Mouse (Mus musculus) forebrain, embryonic 10.5 days (tissue): ENCODE measurements around the gene Dhx58. TPM values are rescaled to one million over a fixed set of nuclear protein-coding genes. Genes with fewer than 3 reads are reported as not detected.

ENCODE experiments used
- DNase-seq: peaks from one replicate; pipeline ENCODE4 v3.0.0-alpha.2; 2017; ENCODE audit warnings: low spot score; ENCODE audit errors: extremely low spot score
- H3K27ac ChIP-seq: fragments of 300-500 bp; sonication (generic); 2 replicates; pipeline ENCODE4 v1.5.1; 2016; ENCODE audit warnings: mild to moderate bottlenecking
- H3K27me3 ChIP-seq: fragments of 300-500 bp; sonication (generic); 2 replicates; pipeline ENCODE4 v1.6.1; 2016; ENCODE audit warnings: mild to moderate bottlenecking; ENCODE audit not compliant: poor library complexity, severe bottlenecking
- H3K36me3 ChIP-seq: fragments of 300-500 bp; sonication (generic); replicated peaks from 2 replicates; pipeline ENCODE4 v1.6.1; 2016; ENCODE audit warnings: mild to moderate bottlenecking, moderate library complexity
- H3K4me1 ChIP-seq: fragments of 300-500 bp; sonication (generic); 2 replicates; pipeline ENCODE4 v1.6.1; 2016
- H3K4me3 ChIP-seq: fragments of 300-500 bp; sonication (generic); 2 replicates; pipeline ENCODE4 v1.5.1; 2016; ENCODE audit warnings: mild to moderate bottlenecking, moderate library complexity
- H3K9me3 ChIP-seq: fragments of 300-500 bp; sonication (generic); 2 replicates; pipeline ENCODE4 v1.6.1; 2016; ENCODE audit warnings: mild to moderate bottlenecking, moderate library complexity
- WGBS: fragments of 180-500 bp; shearing (Covaris S2); methylation state at CpG from one replicate; pipeline ENCODE4 v1.1.7; 2016; 5-methylcytosine and 5-hydroxymethylcytosine counted together
- polyA plus RNA-seq: library from polyadenylated mRNA; unstranded; fragments of >200 nt; fragmentation: Nextera tagmentation; extraction: Ambion mirVana; gene quantifications from 2 replicates; pipeline ENCODE4 v1.2.1, GENCODE M21; 2016

Dhx58 gene
- polyA plus RNA-seq, 1 experiment from 2014 or later: 3.8 TPM

DNA sequence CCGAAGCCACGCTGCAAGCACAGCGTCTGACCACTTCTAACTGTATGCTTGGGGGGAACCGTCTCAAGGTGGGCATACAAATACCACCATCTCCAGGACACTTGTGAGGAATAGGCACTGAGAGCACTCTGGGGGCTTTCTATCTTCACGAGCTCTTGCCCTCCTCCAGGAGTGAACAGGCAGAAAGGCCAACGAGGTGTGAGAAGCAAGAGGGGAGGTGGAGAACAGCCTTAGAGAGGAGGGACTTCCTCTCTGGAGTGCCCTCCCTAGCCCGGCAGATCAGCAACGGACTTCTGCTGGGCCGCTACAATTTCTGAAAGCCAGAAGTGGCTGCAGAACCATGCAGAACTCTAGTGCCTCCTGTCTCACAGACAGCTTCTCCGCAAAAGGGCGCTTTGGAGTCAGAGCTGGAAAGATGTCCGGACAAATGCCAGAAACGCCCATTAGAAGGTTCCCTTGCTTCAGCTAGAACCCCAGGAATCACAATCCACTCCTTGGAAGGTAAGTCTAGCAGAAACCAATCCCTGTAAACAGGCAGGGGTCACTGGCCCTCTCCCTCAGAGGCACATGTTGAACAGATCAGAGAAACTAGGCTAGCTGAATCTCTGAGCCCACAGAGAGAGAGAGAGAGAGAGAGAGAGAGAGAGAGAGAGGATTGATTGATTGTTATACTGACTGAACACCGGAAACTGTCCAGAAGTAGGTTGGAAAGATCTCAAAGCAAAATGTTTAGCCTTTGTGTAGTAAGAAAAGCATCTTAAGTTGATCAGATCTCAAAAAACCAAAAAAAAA, 32.1 kb upstream of the Dhx58 start:
- Histone ChIP-seq H3K27ac (no peak overlapping the region), H3K4me3 (peak overlapping the region; percentile 78), H3K27me3 (no peaks in the 10 kb centered on the region), H3K4me1 (peaks cover 28% of the 10 kb centered on the region), H3K9me3 (no peaks in the 10 kb centered on the region), H3K36me3 (peaks cover 24% of the 10 kb centered on the region)
- 81% methylated on average over 14 of the region's 14 CpGs for WGBS
- no peak for DNase-seq

DNA sequence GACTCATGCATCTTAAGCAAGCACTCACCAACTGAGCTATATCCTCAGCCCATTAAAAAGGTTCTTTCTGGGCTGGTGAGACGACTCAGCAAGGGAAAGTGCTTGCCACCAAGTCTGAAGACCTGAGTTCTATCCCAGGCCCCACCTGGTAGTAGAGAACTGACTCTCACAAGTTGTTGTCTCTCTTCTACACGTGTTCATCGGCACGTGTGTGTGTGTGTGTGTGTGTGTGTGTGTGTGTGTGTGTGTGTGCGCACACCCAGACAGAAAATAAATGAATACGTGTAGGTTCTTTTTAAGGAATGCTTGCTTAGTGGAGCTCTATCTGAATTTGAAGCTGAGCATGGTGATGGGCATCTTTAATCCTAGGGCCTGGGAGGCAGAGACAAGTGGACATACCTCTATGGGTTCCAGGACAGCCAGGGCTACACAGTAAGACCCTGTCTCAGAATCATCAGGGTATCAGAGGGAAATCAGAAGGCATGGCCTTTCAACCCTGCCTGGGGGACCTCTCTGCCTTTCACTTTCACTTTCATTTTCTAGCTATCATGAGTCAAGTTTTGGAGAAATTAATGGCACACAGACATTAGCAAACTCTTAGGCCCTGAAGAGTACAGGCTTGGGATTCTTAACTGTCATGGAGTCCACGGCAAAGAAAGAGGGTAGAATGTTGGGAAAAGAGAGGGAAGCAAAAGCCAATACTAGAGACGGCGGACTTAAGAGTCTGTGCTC, 31.2 kb upstream of the Dhx58 start:
- H3K36me3 ChIP-seq: peaks cover 29% of the 10 kb centered on the region
- H3K27ac ChIP-seq: no peak overlapping the region
- WGBS: 92% methylated on average over 9 of the region's 9 CpGs
- DNase-seq: no peak
- peak overlapping the region; percentile 78; the same call in 1 of the 2 replicates for H3K4me3 ChIP-seq
- H3K27me3 ChIP-seq: no peaks in the 10 kb centered on the region
- H3K4me1 ChIP-seq: peaks cover 28% of the 10 kb centered on the region
- H3K9me3 ChIP-seq: no peaks in the 10 kb centered on the region

DNA sequence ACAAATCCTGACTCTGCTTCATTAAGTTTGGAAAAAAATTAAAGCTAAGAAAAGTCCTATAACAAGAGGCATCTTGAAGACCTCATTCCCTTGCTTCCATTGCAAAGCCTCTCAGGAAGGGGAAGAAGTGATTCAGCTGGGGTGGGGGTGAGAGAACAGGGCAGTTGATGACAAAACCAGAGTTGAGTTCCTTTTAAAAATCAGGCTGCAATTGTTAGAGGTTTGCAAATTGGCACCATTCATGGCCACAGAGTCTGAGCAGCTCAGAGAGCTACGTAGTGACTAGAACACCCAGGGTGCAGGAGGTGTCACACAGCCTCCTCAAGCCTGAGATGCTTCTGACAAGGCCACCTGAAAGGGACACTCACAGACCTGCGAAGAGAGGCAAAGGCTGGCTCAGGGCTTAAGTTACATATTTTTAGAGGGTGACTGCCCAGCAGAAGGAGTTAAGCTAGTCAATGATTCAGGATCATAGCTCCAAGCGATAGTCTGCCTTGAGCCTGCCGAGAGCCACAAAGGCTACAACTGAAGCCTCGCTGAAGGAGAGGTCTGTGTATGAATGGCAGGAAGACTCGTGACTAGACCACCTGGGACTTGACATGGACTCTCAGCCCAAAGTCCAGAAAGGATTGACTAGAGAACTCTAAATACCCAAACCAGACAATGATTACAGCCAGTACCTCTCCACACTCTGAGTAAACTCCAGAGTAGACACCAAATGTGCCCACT, 26.6 kb upstream of the Dhx58 start:
- DNase-seq: no peak
- Histone ChIP-seq H3K27me3 (no peaks in the 10 kb centered on the region), H3K4me1 (peaks cover 3% of the 10 kb centered on the region), H3K9me3 (no peaks in the 10 kb centered on the region), H3K27ac (no peak overlapping the region), H3K4me3 (no peak overlapping the region), H3K36me3 (peaks cover 58% of the 10 kb centered on the region)
- 89% methylated on average over 6 of the region's 6 CpGs for WGBS

DNA sequence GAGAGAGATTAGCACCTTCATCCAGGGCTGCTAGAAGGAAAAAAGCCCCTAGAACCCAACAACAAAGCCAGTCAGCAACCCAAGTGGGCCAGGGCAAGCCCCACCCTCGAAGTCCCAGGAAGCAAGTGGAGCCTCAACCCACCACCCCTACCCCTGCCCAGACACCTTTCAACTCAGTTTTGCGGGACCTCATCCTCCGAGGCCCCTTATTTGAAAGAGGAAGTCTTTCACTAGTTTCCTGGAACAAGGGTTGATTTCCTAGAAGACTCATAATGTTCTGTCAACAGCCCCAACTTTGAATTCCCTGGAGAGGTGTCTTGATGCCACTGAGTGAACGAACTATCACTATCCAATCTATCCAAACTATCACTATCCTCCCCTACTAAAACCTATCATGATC, 25.9 kb upstream of the Dhx58 start:
- Histone ChIP-seq H3K27ac (no peak overlapping the region), H3K4me3 (no peak overlapping the region), H3K36me3 (peaks cover 54% of the 10 kb centered on the region), H3K9me3 (no peaks in the 10 kb centered on the region), H3K27me3 (no peaks in the 10 kb centered on the region), H3K4me1 (peaks cover 6% of the 10 kb centered on the region)
- DNase-seq: no peak
- whole genome bisulfite sequencing: 92% methylated on average over 4 of the region's 4 CpGs

DNA sequence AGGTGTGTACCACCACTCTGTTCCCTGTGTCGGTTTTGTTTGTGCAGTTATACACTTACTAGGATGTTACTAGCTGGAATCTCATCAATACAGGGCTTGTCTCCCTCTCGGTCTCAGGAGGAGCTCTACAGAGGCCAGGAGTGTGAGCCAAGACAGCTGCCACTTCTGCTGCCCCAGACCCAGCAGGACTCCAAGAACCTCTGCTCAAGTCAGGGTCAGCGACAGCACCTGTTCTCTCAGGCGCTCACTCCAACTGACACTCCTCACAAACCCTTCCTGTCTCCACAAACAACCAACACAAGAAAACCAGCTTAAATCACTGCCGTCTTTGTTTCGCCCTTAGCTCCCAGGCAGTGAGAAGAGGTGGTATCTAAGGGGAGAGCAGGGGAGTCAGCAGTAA, 24.5 kb upstream of the Dhx58 start:
- Histone ChIP-seq H3K4me1 (peaks cover 15% of the 10 kb centered on the region), H3K36me3 (peaks cover 52% of the 10 kb centered on the region), H3K27me3 (no peaks in the 10 kb centered on the region), H3K4me3 (no peak overlapping the region), H3K9me3 (no peaks in the 10 kb centered on the region), H3K27ac (no peak overlapping the region)
- DNase-seq: no peak
- WGBS: 87% methylated on average over 6 of the region's 6 CpGs

DNA sequence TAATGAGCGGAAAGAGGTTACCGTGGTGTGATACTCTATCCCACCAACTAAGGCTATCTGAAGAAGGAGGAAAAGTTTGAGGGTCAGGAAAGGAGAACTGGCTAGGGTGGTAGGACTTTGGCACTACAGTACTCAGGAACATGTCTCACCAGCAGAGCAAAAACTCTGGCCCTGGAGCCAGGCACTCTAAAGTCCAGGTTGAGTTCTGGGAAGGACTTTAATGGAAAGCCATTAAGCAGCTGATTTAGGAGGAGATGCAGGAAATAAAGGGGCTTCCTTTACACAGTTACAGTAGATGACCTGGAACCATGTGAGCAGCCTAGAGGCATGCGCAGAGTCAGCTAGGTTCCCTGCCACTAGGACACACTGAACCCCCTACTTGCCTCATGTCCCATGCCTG, 23.1 kb upstream of the Dhx58 start:
- Histone ChIP-seq H3K27me3 (no peaks in the 10 kb centered on the region), H3K36me3 (peaks cover 40% of the 10 kb centered on the region), H3K9me3 (no peaks in the 10 kb centered on the region), H3K27ac (no peak overlapping the region), H3K4me3 (no peak overlapping the region), H3K4me1 (peaks cover 23% of the 10 kb centered on the region)
- 93% methylated on average over 3 of the region's 3 CpGs for WGBS
- DNase-seq: no peak

DNA sequence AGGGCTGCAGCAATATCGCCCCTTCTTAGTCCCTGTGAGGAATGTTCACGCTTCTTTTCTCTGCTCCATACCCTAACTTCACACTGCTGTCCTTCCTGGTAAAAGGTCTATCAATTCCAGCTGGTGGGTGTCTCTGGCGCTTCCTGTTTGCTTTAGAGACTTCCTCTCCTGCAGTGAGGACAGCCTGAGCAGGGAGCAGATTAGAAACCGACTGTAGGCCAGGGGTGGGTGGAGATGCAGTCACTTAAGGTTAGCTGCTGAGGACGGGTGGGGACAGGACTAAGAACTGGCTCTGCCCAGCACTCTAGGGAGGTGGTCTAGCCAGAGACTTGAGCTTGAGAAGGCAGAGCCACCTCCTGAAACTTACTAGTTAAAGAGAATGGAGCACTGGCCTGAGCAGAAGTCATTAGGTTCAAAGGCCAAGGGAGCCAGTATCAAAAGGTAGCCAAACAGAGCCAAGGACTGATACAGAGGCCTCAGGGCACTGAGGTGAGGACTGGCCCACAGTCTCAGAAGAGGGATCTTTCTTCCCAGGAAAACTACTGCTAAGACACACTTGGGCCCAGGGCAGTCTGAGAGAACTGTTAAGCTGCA, 20.9 kb upstream of the Dhx58 start:
- H3K4me1 ChIP-seq: peaks cover 45% of the 10 kb centered on the region
- no peaks in the 10 kb centered on the region for H3K27me3 ChIP-seq
- no peaks in the 10 kb centered on the region for H3K9me3 ChIP-seq
- H3K27ac ChIP-seq: peak overlapping the region; percentile 54
- H3K4me3 ChIP-seq: no peak overlapping the region; the same call in 1 of the 2 replicates
- no peak for DNase-seq
- peaks cover 36% of the 10 kb centered on the region for H3K36me3 ChIP-seq
- WGBS: 54% methylated on average over 5 of the region's 5 CpGs

DNA sequence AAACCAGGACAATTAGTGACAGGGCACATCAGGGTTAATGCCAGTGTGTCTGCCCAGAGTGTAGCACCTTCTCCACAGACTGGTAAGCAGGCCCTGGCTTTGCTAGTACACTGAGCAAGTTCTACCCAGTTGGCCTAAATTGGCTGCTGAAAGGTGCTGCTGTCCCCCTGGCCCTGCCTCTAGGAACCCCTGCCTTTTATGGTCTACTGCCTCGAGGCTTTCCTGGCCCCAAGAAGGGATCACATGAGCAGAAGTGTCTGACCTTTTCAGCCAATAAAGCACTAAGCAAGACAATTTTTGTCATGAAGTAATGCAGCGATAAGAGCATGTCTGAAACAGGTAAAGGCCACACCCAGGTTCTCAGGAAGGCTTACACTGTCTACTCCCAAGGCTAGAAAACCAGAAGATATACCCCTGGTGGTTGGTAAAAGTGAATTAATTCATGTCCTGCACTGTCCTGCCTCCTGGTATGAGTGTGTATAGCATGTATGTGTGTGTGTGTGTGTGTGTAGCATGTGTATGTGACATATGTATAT, 18.5 kb upstream of the Dhx58 start:
- H3K4me3 ChIP-seq: no peak overlapping the region

DNA sequence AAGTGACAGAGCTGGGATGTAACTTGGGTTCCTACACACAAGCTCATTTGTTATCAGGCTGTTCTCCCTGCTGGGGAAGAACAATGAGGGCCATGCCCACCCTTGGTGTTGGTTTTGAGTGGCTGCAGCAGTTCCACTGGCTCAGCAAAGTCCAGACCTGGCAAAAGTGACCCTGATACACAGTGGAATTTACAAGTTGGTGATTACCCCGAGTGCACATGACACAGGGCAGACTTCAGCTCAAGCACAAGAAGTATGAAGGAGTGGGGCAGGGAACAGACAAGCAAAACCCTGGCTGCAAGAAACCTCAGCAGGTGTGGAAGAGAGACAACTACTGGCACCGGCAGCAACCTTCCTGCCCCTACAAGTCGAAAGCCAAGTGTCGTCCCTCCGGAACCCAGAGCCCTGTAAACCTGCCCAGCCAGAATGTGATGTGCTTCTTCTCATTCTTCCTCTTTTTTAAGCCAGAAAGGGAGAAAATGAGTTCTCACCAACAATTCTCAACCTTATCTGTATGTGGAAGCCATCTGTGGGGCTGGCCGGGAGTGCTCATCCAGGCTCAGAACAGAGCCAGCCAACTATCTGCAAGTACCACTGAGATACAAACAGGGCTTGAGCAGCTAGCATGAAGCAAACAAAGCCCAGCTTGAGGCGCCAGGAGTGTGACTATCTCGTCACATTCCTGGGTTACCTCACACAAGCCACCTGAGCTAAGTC, 17.9 kb upstream of the Dhx58 start:
- DNase-seq: no peak
- Histone ChIP-seq H3K27ac (peak overlapping the region; percentile 60; the same call in 1 of the 2 replicates), H3K36me3 (peaks cover 36% of the 10 kb centered on the region), H3K9me3 (no peaks in the 10 kb centered on the region), H3K27me3 (no peaks in the 10 kb centered on the region), H3K4me3 (no peak overlapping the region), H3K4me1 (peaks cover 49% of the 10 kb centered on the region)
- WGBS: 79% methylated on average over 8 of the region's 8 CpGs

More for the DNA sequence above, 18.5 kb upstream of the Dhx58 start:
- 66% methylated on average over 2 of the region's 2 CpGs for WGBS
- H3K27me3 ChIP-seq: no peaks in the 10 kb centered on the region
- H3K27ac ChIP-seq: peak overlapping the region; percentile 60; the same call in 1 of the 2 replicates
- peaks cover 49% of the 10 kb centered on the region for H3K4me1 ChIP-seq
- DNase-seq: no peak
- H3K9me3 ChIP-seq: no peaks in the 10 kb centered on the region
- peaks cover 36% of the 10 kb centered on the region for H3K36me3 ChIP-seq

DNA sequence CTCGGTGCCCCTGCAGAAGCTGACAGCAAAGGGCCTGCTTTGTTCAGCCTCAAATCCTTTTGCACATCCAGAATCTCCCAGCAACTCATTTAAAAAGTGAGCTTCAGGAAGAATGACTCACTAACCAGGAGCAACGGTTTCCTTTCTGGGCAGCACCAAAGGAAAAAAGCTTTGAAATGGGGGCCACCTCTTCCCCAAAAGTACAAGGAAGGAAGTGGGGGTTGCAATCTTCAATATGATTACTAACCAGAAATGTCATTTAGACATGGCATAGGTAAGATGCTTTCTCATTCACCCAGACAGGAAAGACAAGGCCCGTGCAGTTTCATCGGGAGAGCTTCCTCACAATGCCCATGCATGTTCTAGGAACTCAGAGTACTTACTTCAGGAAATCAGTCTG, 17.2 kb upstream of the Dhx58 start:
- DNase-seq: no peak
- Histone ChIP-seq H3K4me1 (peaks cover 49% of the 10 kb centered on the region), H3K36me3 (peaks cover 43% of the 10 kb centered on the region), H3K27ac (peak overlapping the region; percentile 60; the same call in 1 of the 2 replicates), H3K27me3 (no peaks in the 10 kb centered on the region), H3K9me3 (no peaks in the 10 kb centered on the region), H3K4me3 (no peak overlapping the region)
- 66% methylated on average over 4 of the region's 4 CpGs for WGBS

DNA sequence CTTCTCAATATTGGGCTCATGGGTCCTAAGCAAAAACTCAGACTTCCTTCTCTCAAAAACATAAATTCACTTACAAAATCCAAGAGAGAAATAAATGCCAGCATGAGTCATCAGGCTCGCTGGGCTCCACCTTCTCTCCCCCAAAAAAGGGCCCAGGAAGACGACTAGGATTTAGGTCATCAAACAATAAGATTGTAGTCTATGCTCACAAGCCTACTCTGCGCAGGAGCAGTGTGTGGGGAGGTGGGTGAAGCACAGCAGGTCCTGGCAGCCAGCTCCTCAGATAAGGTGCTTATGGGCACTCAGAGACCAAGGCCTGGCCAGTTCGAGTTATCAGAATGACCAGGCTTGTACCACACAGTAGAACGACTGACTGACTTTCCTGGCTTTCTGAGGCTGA, 16.3 kb upstream of the Dhx58 start:
- Histone ChIP-seq H3K27me3 (no peaks in the 10 kb centered on the region), H3K4me1 (peaks cover 50% of the 10 kb centered on the region), H3K36me3 (peaks cover 52% of the 10 kb centered on the region), H3K4me3 (no peak overlapping the region), H3K27ac (peak overlapping the region; percentile 60; the same call in 1 of the 2 replicates), H3K9me3 (no peaks in the 10 kb centered on the region)
- 84% methylated on average over 5 of the region's 5 CpGs for WGBS
- no peak for DNase-seq

DNA sequence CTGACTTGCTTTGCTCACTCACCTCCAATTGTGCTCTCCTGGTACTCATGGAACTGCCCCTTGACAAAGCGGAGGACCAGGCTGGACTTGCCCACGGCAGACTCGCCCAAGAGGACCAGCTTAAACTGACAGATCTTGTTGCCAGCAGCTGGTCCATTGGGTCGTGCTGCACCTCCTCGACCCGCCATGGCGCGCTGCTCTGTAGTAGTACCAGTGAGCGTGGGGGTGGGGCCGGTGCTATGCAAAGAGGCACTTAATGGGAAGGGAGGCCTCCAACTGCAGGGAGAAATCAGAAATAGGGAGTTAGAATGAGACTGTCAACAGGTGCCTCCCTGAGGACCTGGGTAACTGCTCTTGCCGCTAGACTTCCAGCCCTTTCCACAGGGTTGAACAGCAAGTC, 15.8 kb upstream of the Dhx58 start:
- Histone ChIP-seq H3K4me1 (peaks cover 49% of the 10 kb centered on the region), H3K27ac (0 out of 2 replicates have a peak overlapping the region, but pooled peaks have one; percentile 3), H3K4me3 (no peak overlapping the region), H3K36me3 (peaks cover 55% of the 10 kb centered on the region), H3K27me3 (no peaks in the 10 kb centered on the region), H3K9me3 (no peaks in the 10 kb centered on the region)
- 85% methylated on average over 11 of the region's 11 CpGs for WGBS
- no peak for DNase-seq
